Mouse (Mus musculus) heart, postnatal 36 days (tissue): ENCODE data around the gene Lrfn1. TPM values are rescaled to one million over a fixed set of nuclear protein-coding genes. Genes with fewer than 3 reads are reported as not detected.

ENCODE experiments used
- DNase-seq, 2 experiments: peaks; one replicate each; pipeline ENCODE4 v3.0.0; 2021 to 2022
- intact Hi-C: fragments of 180-260 bp; cut with DNase I; formaldehyde crosslinking; loops from one replicate; pipeline ENCODE4 v1.15.1; 2025
- total RNA-seq, 2 experiments: library from RNA; stranded (reverse); gene quantifications; 2 replicates each; pipeline ENCODE4 v1.2.3; 2021

Gene Lrfn1
- total RNA-seq, 2 experiments from 2014 or later = 0.38 to 0.86 TPM

- intact Hi-C loops = loop anchor here (1.0 to 5.0 kb wide), 3 partner anchors 82 to 281 kb away; no protein-coding TSS in a partner anchor
- peak; percentile 82 to 93 for DNase-seq
Measured at GRCm38 (mm10) chr7:28446446-28446845, 5.3 kb upstream of the Lrfn1 start.

- intact Hi-C loops = loop anchor here (5.0 kb wide), 1 partner anchor 280 kb away; no protein-coding TSS in a partner anchor
- DNase-seq = no peak
Measured at GRCm38 (mm10) chr7:28447101-28447830, 4.5 kb upstream of the Lrfn1 start.

DNA sequence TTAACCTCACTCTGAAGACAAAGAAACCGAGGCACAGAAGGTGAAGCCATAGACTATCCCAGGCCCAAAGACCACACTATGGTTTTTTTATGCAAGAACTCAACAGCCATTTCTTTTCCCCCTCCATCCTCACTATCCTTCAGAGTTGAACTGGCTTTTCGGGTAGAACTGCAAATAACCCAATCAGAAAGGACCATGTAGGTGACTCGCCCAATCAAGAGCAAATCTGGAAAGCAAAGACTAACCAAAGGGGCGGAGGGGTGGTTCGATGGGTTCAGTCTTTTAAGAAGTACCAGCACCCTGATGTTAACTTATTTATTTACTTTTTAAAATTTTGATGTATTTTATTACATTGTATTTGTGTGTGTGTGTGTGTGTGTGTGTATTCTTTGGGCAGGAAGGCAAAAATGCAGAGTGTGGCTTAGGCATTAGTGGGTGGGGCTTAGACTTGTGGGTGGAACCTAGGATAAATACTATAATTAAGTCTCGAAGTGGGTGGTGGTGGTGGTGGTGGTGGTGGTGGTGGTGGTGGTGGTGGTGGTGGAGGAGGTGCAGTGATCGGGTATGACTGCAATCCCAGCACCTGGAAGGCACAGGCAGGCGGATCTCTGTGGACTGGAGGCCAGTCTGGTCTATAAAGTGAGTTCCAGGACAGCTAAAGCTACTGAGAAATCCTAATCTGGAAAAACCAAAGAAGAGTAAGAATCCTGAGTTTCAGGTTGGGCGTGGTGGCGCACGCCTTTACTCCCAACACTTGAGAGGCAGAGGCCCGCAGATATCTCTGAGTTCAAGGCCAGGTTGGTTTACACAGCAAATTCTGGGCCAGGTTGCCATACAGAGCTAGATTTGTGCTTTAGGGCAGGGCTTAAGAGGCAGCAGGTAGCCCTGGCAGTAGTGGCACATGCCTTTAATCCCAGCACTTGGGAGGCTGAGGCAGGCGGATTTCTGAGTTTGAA is 3.6 kb upstream of the Lrfn1 start:
- intact Hi-C loops = loop anchor here (5.0 kb wide), 1 partner anchor 279 kb away; no protein-coding TSS in a partner anchor
- DNase-seq = no peak

DNA sequence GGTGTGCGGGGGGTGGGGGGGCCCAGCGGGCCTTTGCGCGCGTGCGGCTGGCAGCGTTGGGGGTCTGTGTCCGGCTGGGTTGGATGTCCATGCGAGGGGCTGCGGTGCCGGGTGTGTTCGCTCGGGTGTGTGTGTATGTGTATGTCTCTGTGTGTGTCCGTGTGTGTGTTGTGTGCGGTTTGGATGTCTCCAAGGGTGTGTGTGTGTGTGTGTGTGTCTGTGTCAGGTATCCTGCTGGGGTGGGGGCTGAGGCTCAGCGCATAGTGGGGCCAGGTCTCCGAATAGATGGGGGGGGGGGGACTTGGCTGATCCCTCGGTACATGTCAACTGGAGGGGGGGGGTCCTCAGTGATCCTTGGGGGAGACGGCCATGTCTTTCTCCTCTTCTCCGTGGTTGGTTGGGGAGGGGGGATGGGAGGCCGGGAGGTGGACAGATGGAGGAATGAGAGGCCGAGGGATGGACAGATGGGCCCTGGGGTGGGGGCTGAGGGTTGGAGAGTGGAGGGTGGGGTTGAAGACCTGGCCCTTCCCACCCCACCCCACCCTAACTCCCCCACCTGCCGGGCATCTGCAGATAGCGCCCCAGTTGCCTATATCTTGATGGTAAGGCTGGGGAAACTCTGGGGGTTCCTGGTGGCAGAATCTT is 703 bp downstream of the Lrfn1 start:
- intact Hi-C loops = no loop called here
- DNase-seq = no peak

DNA sequence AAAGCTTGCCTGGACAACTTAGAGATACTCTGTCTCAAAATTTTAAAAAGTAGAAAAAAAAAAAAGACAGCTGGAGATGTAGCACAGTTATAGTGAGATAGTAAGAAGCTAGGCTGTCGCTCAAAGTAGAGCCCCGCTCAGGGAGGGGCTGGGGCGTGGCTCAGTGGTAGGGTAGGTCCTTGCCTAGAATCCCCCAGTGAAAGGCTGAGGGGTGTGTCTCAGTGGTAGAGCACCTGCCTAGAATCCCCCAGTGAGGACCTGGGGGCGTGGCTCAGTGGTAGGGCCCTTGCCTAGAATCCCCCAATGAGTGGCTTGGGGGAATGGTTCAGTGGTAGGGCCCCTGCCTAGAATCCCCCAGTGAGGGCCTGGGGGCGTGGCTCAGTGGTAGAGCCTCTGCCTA is 8.6 kb downstream of the Lrfn1 start:
- intact Hi-C loops = no loop called here
- no peak for DNase-seq

DNA sequence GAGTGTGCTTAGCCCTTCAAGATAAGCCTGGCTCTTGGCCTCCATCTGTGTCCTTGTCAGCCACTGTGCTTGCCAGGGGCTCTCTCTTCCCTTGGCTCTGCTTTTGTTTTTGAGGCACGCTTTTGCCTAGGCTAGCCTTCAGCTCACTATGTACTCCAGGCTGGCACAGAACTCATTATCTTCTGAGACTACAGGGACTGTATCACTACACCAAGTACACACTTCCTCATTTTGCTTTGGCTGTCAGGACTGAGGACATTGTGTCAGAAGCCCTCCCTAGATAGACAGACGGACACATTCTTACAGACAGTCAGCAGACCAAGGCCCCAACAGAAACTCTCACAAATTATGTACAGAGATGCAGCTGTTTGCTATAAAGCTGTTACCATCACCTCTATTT is 11.0 kb downstream of the Lrfn1 start:
- intact Hi-C loops = no loop called here
- DNase-seq = no peak

DNA sequence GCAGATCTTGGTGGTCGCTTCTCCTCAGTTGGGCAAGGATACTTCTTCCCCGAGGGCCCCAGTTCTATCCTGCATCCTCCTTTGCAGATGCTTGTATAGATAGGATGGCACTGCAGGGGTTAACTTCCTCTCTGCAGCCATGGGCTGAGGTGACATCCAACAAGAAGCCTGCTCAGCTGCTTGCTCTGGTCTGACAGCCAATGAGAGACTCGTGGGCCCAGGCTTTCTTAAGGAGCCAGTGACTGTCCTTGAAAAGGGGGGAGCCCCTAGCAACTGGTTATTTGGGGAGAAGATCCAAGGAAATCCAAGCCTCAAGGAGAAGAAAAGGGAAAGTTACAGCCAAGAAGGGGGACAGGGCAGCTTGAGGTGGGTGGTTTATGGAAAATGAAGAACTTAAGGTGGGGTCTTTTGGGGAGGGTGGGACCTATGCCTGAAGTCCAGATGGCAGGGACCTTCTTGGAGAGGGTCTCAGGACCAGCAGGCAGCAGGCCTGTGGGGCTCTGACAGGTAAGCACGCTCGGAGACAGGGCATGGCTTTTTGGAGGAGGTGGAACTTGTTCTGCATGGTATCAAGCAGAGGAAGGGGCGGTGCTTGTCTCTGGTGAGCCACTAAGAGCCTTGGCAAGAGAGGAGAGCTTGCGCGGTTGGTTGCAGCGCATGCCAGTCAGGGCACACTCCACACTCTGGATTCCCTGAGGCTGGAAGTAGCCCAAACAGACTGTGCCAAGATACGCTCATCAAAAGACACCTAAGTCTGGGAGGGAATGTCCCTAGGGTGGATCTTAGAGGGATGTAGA is 12.8 kb downstream of the Lrfn1 start:
- no peak for DNase-seq
- intact Hi-C loops = no loop called here

- intact Hi-C loops = no loop called here
- DNase-seq = no peak
Measured at GRCm38 (mm10) chr7:28466721-28467212, 15.0 kb downstream of the Lrfn1 start.

- intact Hi-C loops = no loop called here
- peak; percentile 37 to 38 for DNase-seq
Measured at GRCm38 (mm10) chr7:28467213-28467751, 15.5 kb downstream of the Lrfn1 start.

DNA sequence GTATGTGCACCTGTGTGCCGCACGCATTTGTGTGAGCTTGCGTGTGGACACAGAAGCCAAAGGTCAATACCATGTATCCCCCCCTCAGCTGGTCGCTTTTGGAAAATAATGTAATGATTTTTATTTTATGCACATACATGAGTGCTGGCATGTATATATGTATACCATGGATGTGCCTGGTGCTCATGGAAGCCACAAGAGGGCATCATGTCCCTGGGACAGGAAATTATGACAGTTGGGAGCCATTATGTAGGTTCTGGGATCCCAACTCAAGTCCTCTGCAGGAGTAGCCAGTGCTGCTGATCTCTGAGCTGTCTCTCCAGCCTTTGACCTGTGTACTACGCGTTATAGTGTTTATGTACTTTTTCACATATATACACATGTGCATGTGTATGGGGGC is 24.4 kb downstream of the Lrfn1 start:
- no peak for DNase-seq
- intact Hi-C loops = no loop called here

DNA sequence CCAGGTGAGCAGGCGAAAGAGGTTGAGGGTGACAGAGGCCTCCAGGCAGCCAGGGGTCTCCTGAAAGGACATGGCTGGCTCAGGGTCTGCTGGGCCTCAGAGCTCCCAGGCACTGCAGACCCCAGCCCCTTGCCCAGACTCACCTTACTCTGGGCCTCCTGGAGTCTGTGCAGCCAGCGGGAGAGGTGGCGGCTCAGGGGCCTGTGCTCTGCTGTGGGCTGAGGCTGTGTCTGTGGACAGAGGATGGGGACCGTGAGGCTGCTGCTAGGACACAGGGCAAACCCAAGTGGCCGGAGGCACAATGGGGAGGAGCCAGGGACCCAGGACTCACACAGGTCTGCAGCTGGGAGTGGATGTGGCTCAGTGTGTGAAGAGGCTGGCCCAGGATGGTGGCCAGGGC is 25.6 kb downstream of the Lrfn1 start:
- intact Hi-C loops = no loop called here
- DNase-seq = no peak

- intact Hi-C loops = no loop called here
- no peak for DNase-seq
Measured at GRCm38 (mm10) chr7:28478854-28479253, 27.1 kb downstream of the Lrfn1 start.

- no peak for DNase-seq
- intact Hi-C loops = no loop called here
Measured at GRCm38 (mm10) chr7:28482854-28483253, 31.1 kb downstream of the Lrfn1 start.

GRCm38 (mm10) chr7:28484192-28484591 is 32.4 kb downstream of the Lrfn1 start:
- no peak for DNase-seq
- intact Hi-C loops = no loop called here

GRCm38 (mm10) chr7:28488030-28488491 is 36.3 kb downstream of the Lrfn1 start:
- intact Hi-C loops = no loop called here
- no peak for DNase-seq

DNA sequence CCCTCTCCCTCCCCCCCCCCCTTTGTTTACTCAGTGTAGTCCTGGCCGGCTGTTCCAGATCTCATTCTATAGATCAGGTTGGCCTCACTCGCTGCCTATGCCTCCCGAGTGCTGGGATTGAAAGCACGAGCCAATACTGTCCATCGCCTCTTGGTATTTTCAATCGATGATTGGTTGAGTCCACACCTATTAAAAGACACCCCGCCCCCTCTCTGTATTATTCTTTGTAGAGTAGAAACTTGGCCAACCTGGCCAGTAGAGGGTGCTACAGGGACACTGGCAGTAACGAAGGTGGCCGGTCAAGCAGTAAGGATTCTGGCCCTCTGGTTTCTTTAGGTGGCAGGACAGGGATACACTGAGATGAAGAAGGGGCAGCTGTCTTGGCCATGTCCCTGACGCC is 38.6 kb downstream of the Lrfn1 start:
- DNase-seq = peak; percentile 33 to 45
- intact Hi-C loops = loop anchor here (2.0 kb wide), 1 partner anchor 110 kb away; no protein-coding TSS in a partner anchor

GRCm38 (mm10) chr7:28490903-28491302 is 39.1 kb downstream of the Lrfn1 start:
- intact Hi-C loops = loop anchor here (2.0 kb wide), 1 partner anchor 110 kb away; no protein-coding TSS in a partner anchor
- DNase-seq = no peak

- no peak for DNase-seq
- intact Hi-C loops = no loop called here
Measured at GRCm38 (mm10) chr7:28492310-28492709, 40.5 kb downstream of the Lrfn1 start.

GRCm38 (mm10) chr7:28495426-28495825 is 43.6 kb downstream of the Lrfn1 start:
- no peak for DNase-seq
- intact Hi-C loops = no loop called here
